Mouse (Mus musculus) kidney, postnatal 25 days (tissue): ENCODE results near the gene Slc27a5.
A peak's percentile ranks its signal among the peaks of the same experiment; 100 is the strongest.

Experiments
- DNase-seq, 2 experiments: peaks; one replicate each; pipeline ENCODE4 v3.0.0; 2021; ENCODE audit warnings: mixed read lengths in 2 of 2

Slc27a5 gene

GRCm38 (mm10) chr7:12980291-12980690 lies 17.7 kb downstream of the Slc27a5 start:
- DNase-seq: no peak

- no peak for DNase-seq
These were observed 18.2 kb downstream of the Slc27a5 start for GRCm38 (mm10) chr7:12979776-12980175.

- DNase-seq: no peak
These were observed 18.9 kb downstream of the Slc27a5 start for GRCm38 (mm10) chr7:12978931-12979722.

GRCm38 (mm10) chr7:12977682-12978389 lies 20.2 kb downstream of the Slc27a5 start, which contains the start of gene Zfp446:
Gene Zfp446, plus strand, starts transcription at chr7:12977848.
- DNase-seq: peak; percentile 99 to 100

- no peak for DNase-seq
These were observed 27.1 kb downstream of the Slc27a5 start for GRCm38 (mm10) chr7:12970906-12971305.

GRCm38 (mm10) chr7:12966104-12966845 lies 31.7 kb downstream of the Slc27a5 start:
- DNase-seq: peak; percentile 76 to 83

GRCm38 (mm10) chr7:12965678-12966091 lies 32.3 kb downstream of the Slc27a5 start, which contains the start of gene Zfp324:
Gene Zfp324, plus strand, starts transcription at chr7:12965838.
- DNase-seq: peak; percentile 95 to 97

- DNase-seq: peak; percentile 51 to 73
These were observed 36.4 kb downstream of the Slc27a5 start for GRCm38 (mm10) chr7:12961511-12962141.

GRCm38 (mm10) chr7:12959718-12960117 lies 38.3 kb downstream of the Slc27a5 start:
- no peak for DNase-seq

GRCm38 (mm10) chr7:12958948-12959347 lies 39.0 kb downstream of the Slc27a5 start:
- no peak for DNase-seq

- no peak for DNase-seq
These were observed 40.5 kb downstream of the Slc27a5 start for GRCm38 (mm10) chr7:12957511-12957910.

GRCm38 (mm10) chr7:12954896-12955295 lies 43.1 kb downstream of the Slc27a5 start:
- DNase-seq: no peak

- no peak for DNase-seq
These were observed 48.1 kb downstream of the Slc27a5 start for GRCm38 (mm10) chr7:12949872-12950229.

GRCm38 (mm10) chr7:12949032-12949871 lies 48.7 kb downstream of the Slc27a5 start:
- peak; percentile 95 to 97 for DNase-seq

GRCm38 (mm10) chr7:12943488-12943887 lies 54.5 kb downstream of the Slc27a5 start:
- peak in 1 of 2 experiments; percentile 21 for DNase-seq

- no peak for DNase-seq
These were observed 57.4 kb downstream of the Slc27a5 start for GRCm38 (mm10) chr7:12940599-12940998.
